Mouse (Mus musculus) stomach, embryonic 14.5 days (tissue): ENCODE results near the gene Gm13030. TPM values are rescaled to one million over a fixed set of nuclear protein-coding genes. Genes with fewer than 3 reads are reported as not detected.

ENCODE experiments used
- ATAC-seq: fragments of 200-750 bp; cut with Nextera tagmentation; 2 replicates; pipeline ENCODE4 v1.8.0; 2017; ENCODE audit warnings: low read depth, moderate TSS enrichment; ENCODE audit not compliant: insufficient number of reproducible peaks, insufficient read depth, low FRiP score
- H3K27ac ChIP-seq: fragments of 300-500 bp; sonication (generic); 2 replicates; pipeline ENCODE4 v1.5.1; 2014; ENCODE audit warnings: mild to moderate bottlenecking, low read length, moderate library complexity, mixed read lengths
- H3K27me3 ChIP-seq: fragments of 300-500 bp; sonication (generic); 2 replicates; pipeline ENCODE4 v1.6.1; 2014; ENCODE audit warnings: low read length, control low read depth, mixed read lengths; ENCODE audit not compliant: control insufficient read depth, insufficient read depth
- H3K36me3 ChIP-seq: fragments of 300-500 bp; sonication (generic); 2 replicates; pipeline ENCODE4 v1.6.1; 2014; ENCODE audit warnings: mild to moderate bottlenecking, control low read depth, low read length, moderate library complexity, mixed read lengths; ENCODE audit not compliant: control insufficient read depth, insufficient read depth
- H3K4me1 ChIP-seq: fragments of 300-500 bp; sonication (generic); 2 replicates; pipeline ENCODE4 v1.6.1; 2014; ENCODE audit warnings: low read length, control low read depth, mixed read lengths; ENCODE audit not compliant: control insufficient read depth, insufficient read depth
- H3K4me2 ChIP-seq: fragments of 300-500 bp; sonication (generic); replicated peaks from 2 replicates; pipeline ENCODE4 v1.6.1; 2014; ENCODE audit warnings: low read depth, low read length, control low read depth
- H3K4me3 ChIP-seq: fragments of 300-500 bp; sonication (generic); 2 replicates; pipeline ENCODE4 v1.5.1; 2014; ENCODE audit warnings: low read depth, low read length, control low read depth
- H3K9ac ChIP-seq: fragments of 300-500 bp; sonication (generic); replicated peaks from 2 replicates; pipeline ENCODE4 v1.6.1; 2014; ENCODE audit warnings: low read depth, mild to moderate bottlenecking, control low read depth, low read length, moderate library complexity, mixed read lengths
- H3K9me3 ChIP-seq: fragments of 300-500 bp; sonication (generic); 2 replicates; pipeline ENCODE4 v1.6.1; 2016; ENCODE audit warnings: low read depth, low read length, control low read depth; ENCODE audit not compliant: control insufficient read depth
- WGBS: fragments of 180-500 bp; shearing (Covaris S2); extraction: QIAGEN DNeasy Blood & Tissue Kit; methylation state at CpG from one replicate; pipeline ENCODE4 v1.1.7; 2014; 5-methylcytosine and 5-hydroxymethylcytosine counted together
- polyA plus RNA-seq: library from polyadenylated mRNA; unstranded; fragments of >200 nt; fragmentation: Nextera tagmentation; extraction: Ambion mirVana; gene quantifications from 2 replicates; pipeline ENCODE4 v1.2.1, GENCODE M21; 2014

Gm13030 gene
- polyA plus RNA-seq, result not detected in 2 replicates

DNA sequence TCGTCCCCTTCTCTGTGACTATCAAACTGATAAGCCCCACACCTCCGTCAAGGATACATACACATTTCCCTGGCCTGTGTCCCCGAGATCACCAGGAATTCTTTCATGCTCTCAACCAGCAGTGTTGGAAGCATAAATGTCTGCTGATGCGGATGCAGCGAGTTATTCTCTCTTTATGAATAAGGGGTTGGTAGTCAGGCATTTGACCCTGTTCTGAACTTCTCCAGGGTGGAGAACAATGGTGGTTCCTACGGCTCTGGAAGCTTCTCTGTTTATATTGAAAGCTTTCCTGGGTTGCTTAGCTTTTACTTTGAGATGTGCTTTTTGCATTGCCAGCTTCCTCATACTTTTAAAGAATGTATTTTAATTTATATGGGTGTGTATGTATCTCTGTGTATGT is at the start of gene Gm13030:
Gene Gm13030, minus strand, starts transcription at position 101 of the 400 bp plus-strand sequence.
- H3K4me3 ChIP-seq, result no peak within 1 kb of the TSS
- H3K27ac ChIP-seq, result no peak within 1 kb of the TSS
- no peaks in the 10 kb centered on the region for H3K4me1 ChIP-seq
- H3K9ac ChIP-seq, result no peak within 1 kb of the TSS
- H3K27me3 ChIP-seq, result no peaks in the 10 kb centered on the region
- 72% methylated on average over 6 of the region's 6 CpGs for WGBS
- no peak for ATAC-seq
- H3K36me3 ChIP-seq, result no peaks in the 10 kb centered on the region
- no peak within 1 kb of the TSS for H3K4me2 ChIP-seq
- H3K9me3 ChIP-seq, result 0 out of 2 replicates have a peak, but pooled peaks cover 3% of the 10 kb centered on the region

GRCm38 (mm10) chr4:138922131-138922459 is 48.3 kb upstream of the Gm13030 start:
- peak; percentile 72 for ATAC-seq
- no peaks in the 10 kb centered on the region for H3K9me3 ChIP-seq
- peak overlapping the region; percentile 34 for H3K4me2 ChIP-seq
- no peaks in the 10 kb centered on the region for H3K36me3 ChIP-seq
- 0 out of 2 replicates have a peak, but pooled peaks cover 4% of the 10 kb centered on the region for H3K4me1 ChIP-seq
- no peaks in the 10 kb centered on the region for H3K27me3 ChIP-seq
- no peak overlapping the region for H3K9ac ChIP-seq
- no peak overlapping the region for H3K27ac ChIP-seq
- WGBS, result 3% methylated on average over 11 of the region's 11 CpGs
- no peak overlapping the region for H3K4me3 ChIP-seq

DNA sequence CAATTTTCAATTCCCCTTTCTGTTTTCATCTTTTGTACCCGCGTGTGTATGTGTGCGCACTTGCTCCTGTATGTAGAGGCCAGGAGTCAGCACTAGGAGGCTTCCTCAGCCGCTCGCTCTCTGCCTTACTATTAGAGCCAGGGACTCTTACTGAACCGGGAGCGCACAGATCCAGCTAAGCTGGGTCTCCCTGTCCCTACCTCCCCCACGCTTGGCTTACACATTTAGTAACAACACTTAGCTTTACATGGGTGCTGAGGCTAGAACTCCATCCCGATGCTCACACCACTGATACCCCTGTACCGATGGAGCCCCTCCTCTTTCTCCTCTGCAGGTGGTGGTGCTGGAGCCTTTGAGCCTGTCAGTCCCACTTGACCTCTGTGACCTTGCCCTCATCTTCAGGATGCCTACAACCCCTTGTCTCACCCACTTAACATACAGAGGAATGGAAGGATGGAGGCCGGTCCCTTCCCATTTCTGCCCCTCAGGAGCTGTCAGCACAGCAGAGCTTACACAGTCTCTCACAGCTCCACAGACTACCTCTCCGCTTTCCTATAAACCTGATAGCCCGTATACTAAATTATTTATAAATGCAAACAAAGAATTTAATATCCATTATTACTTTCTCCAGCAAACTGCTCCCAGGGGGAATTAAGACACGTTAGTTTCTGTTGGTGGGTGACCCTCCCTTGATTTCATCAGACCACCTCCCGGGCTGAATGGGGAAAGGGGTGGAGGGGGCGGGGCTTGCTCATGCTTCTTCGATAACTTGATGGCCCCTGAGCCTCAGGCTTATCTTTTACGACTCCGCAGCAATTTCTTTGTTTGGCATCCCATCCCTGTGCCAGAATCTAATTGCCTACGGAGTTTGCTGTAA is 47.7 kb upstream of the Gm13030 start:
- H3K27ac ChIP-seq, result no peak overlapping the region
- WGBS, result 39% methylated on average over 20 of the region's 20 CpGs
- no peaks in the 10 kb centered on the region for H3K27me3 ChIP-seq
- ATAC-seq, result no peak
- no peaks in the 10 kb centered on the region for H3K9me3 ChIP-seq
- H3K9ac ChIP-seq, result no peak overlapping the region
- H3K4me1 ChIP-seq, result 0 out of 2 replicates have a peak, but pooled peaks cover 4% of the 10 kb centered on the region
- no peak overlapping the region for H3K4me3 ChIP-seq
- H3K36me3 ChIP-seq, result no peaks in the 10 kb centered on the region
- H3K4me2 ChIP-seq, result peak overlapping the region; percentile 34

GRCm38 (mm10) chr4:138917282-138917681 is 43.5 kb upstream of the Gm13030 start:
- Histone ChIP-seq H3K36me3 (no peaks in the 10 kb centered on the region), H3K4me2 (no peak overlapping the region), H3K4me3 (no peak overlapping the region), H3K9me3 (no peaks in the 10 kb centered on the region), H3K27me3 (no peaks in the 10 kb centered on the region), H3K9ac (no peak overlapping the region), H3K4me1 (0 out of 2 replicates have a peak, but pooled peaks cover 7% of the 10 kb centered on the region), H3K27ac (no peak overlapping the region)
- no peak for ATAC-seq
- 81% methylated on average over 9 of the region's 9 CpGs for WGBS

- 0 out of 2 replicates have a peak, but pooled peaks cover 3% of the 10 kb centered on the region for H3K4me1 ChIP-seq
- H3K4me3 ChIP-seq, result peak within 1 kb of the TSS; percentile 93
- H3K27me3 ChIP-seq, result no peaks in the 10 kb centered on the region
- ATAC-seq, result peak; percentile 94
- no peaks in the 10 kb centered on the region for H3K9me3 ChIP-seq
- WGBS, result 1% methylated on average over 39 of the region's 39 CpGs
- H3K9ac ChIP-seq, result peak within 1 kb of the TSS; percentile 81
- H3K4me2 ChIP-seq, result peak within 1 kb of the TSS; percentile 97
- no peak within 1 kb of the TSS; the same call in 1 of the 2 replicates for H3K27ac ChIP-seq
- peaks cover 7% of the 10 kb centered on the region; the same call in 1 of the 2 replicates for H3K36me3 ChIP-seq
Observed at GRCm38 (mm10) chr4:138913797-138914196, 40.0 kb upstream of the Gm13030 start, which contains the start of gene Otud3. Gene Otud3, minus strand, starts transcription at chr4:138913945.

DNA sequence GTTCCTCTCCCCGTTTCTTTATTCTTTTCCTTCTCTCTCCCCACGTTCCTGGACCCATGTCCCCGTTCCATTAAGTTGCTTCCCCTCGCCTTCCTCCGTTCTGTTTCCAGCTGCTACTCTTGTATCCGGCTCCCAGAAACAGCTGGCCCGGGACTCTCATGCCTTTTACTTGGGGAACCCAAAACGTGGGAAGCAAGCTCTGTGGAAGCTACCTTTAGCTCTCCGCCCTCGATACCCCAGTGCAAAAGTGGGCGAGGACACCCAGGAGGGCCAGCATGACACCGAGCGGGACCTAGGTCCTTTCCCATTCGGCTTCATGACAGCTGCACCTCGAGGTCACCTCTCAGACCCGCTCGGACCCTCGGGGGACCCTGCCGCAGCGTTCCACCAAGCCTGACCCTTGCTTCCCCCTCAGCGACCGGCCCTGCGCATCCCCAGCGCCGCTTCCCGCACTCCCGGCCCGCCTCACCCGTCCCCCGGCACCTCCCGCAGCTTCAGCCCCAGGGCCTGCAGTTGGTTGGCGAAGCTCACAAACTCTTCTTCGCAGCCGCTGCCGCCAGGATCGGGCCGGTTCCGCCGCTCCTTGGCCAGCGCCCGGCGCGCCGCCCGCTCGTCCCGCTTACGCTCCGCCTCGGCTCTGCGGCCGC is 39.5 kb upstream of the Gm13030 start:
- Histone ChIP-seq H3K9me3 (no peaks in the 10 kb centered on the region), H3K4me3 (peak overlapping the region; percentile 93), H3K4me1 (0 out of 2 replicates have a peak, but pooled peaks cover 3% of the 10 kb centered on the region), H3K4me2 (peak overlapping the region; percentile 97), H3K27ac (no peak overlapping the region; the same call in 1 of the 2 replicates), H3K27me3 (no peaks in the 10 kb centered on the region), H3K9ac (peak overlapping the region; percentile 81), H3K36me3 (peaks cover 9% of the 10 kb centered on the region; the same call in 1 of the 2 replicates)
- WGBS, result under 1% methylated on average over 51 of the region's 52 CpGs
- ATAC-seq, result 0 out of 2 replicates have a peak, but pooled peaks have one; percentile 19

DNA sequence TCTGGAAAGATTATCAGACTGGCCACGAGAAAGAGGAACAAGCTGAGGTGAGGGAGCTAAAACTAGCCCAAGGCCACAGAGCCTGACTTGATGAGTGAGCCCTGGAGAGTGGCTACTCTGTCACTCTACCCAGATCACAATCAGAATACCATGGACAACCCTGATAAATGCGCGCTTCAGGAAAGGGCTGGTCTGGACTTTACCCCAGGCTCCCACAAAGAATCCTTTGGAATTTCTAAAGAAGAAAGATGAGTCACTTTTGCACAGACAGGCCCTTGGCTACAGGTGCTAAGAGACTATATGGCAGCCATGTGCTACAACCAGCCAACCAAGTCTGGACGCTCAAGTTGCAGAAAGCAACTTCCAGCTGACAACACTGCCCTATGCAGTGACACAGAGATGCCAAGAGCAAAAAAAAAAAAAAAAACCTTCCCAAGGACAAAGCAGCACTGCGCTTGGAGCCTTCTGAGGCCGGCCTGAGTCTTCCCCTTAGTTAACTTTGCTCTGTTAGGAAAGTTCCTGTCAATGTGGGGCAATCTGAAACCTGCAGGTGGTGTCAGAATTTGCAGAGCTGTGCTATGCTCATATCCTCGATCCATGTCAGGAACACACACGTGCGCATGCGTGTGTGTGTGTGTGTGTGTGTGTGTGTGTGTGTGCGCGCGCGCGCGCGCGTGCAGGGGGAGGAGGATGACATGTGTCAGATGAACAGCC is 32.0 kb upstream of the Gm13030 start:
- no peaks in the 10 kb centered on the region for H3K9me3 ChIP-seq
- ATAC-seq, result no peak
- peaks cover 33% of the 10 kb centered on the region for H3K36me3 ChIP-seq
- no peak overlapping the region for H3K4me2 ChIP-seq
- WGBS, result 93% methylated on average over 18 of the region's 18 CpGs
- H3K4me1 ChIP-seq, result no peaks in the 10 kb centered on the region
- no peak overlapping the region for H3K27ac ChIP-seq
- H3K9ac ChIP-seq, result no peak overlapping the region
- H3K27me3 ChIP-seq, result no peaks in the 10 kb centered on the region
- H3K4me3 ChIP-seq, result no peak overlapping the region

- Histone ChIP-seq H3K27ac (no peak overlapping the region), H3K4me1 (no peaks in the 10 kb centered on the region), H3K9ac (no peak overlapping the region), H3K4me3 (no peak overlapping the region), H3K36me3 (peaks cover 48% of the 10 kb centered on the region), H3K4me2 (no peak overlapping the region), H3K9me3 (no peaks in the 10 kb centered on the region), H3K27me3 (no peaks in the 10 kb centered on the region)
- no peak for ATAC-seq
- 61% methylated on average over 7 of the region's 7 CpGs for WGBS
Observed at GRCm38 (mm10) chr4:138899361-138899760, 25.6 kb upstream of the Gm13030 start.
